Mouse (Mus musculus) gonadal fat pad, adult 2 months (tissue): ENCODE measurements around the gene Dnaic1. TPM values are rescaled to one million over a fixed set of nuclear protein-coding genes. Genes with fewer than 3 reads are reported as not detected.

Source experiments
- DNase-seq: peaks from one replicate; pipeline ENCODE4 v3.0.0-alpha.2; 2012; ENCODE audit warnings: low read depth
- polyA plus RNA-seq: library from polyadenylated mRNA; depleted of rRNA; stranded (reverse); fragments of >200 nt; gene quantifications from 2 replicates; pipeline ENCODE4 v1.2.3, GENCODE M21; 2012

Dnaic1 gene
- polyA plus RNA-seq, 1 experiment: 1.5 TPM

- no peak for DNase-seq
Measured at GRCm38 (mm10) chr4:41571490-41571889, 1.9 kb downstream of the Dnaic1 start.

- DNase-seq: no peak
Measured at GRCm38 (mm10) chr4:41573492-41573891, 3.9 kb downstream of the Dnaic1 start.

- DNase-seq: no peak
Measured at GRCm38 (mm10) chr4:41575914-41576313, 6.3 kb downstream of the Dnaic1 start.

GRCm38 (mm10) chr4:41583353-41583752 is 13.8 kb downstream of the Dnaic1 start:
- no peak for DNase-seq

DNA sequence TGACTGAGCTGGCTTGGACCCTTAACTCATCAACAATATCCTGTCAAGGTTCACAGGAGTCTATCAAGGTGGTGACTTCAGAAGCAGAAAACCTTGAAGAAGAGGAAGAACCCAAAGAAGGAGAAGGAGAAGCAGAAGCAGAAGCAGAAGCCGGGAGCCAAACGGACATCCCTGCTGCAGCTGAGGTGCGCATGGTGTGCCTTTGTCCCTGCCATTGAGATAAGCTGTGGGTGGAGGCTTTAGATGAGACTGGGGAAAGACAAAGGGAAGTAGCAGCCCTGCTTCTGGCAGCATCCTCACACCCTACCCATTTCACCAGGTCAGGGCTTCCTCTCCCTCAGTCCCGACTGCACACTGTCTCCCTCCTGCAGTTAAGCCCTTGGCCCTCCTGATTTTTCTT is 33.2 kb downstream of the Dnaic1 start:
- no peak for DNase-seq

DNA sequence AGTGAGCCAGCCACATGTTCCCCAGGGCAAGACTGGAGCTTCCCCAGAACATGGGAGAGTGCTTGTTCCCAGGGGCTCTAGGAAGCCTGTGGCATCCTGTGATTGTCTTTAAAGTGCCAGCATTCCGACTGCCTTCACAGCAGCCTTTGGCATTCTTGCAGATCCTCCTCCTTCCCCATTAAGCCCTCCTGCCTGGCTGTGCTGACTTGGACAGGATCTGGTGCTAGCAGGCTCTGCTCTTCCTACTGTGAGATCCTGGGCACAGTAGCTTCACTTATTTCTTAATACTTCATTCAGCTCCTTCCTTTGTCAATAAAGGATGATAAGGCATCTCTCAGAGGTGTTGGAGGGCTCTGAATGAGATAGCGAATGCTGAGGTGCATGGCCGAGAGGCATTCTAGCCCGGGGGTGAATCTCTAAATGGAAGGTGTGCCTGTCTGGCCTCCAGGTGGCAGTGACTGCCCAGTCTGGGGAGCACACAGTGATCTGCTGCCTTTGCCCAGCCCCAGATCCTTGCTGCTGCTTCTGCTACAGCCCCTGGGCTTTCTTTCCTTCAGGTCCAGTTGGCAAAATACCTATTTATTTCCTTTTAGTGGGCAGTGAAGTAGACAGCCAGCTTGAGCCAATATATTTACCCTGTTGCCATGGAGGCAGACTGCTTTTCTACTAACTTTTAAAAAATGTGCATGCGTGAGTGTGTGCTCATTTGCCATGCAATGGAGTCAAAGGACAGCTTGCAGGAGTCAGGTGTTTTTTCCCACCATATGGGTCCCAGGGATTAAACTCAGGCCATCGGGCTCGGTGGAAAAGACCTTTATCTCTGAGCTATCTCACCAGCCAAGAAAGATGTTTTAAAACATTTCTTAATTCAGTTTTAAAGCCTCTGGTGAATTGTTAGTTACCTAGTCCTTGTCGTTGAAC is 35.2 kb downstream of the Dnaic1 start:
- no peak for DNase-seq

- DNase-seq: no peak
Measured at GRCm38 (mm10) chr4:41606784-41607183, 37.2 kb downstream of the Dnaic1 start.

DNA sequence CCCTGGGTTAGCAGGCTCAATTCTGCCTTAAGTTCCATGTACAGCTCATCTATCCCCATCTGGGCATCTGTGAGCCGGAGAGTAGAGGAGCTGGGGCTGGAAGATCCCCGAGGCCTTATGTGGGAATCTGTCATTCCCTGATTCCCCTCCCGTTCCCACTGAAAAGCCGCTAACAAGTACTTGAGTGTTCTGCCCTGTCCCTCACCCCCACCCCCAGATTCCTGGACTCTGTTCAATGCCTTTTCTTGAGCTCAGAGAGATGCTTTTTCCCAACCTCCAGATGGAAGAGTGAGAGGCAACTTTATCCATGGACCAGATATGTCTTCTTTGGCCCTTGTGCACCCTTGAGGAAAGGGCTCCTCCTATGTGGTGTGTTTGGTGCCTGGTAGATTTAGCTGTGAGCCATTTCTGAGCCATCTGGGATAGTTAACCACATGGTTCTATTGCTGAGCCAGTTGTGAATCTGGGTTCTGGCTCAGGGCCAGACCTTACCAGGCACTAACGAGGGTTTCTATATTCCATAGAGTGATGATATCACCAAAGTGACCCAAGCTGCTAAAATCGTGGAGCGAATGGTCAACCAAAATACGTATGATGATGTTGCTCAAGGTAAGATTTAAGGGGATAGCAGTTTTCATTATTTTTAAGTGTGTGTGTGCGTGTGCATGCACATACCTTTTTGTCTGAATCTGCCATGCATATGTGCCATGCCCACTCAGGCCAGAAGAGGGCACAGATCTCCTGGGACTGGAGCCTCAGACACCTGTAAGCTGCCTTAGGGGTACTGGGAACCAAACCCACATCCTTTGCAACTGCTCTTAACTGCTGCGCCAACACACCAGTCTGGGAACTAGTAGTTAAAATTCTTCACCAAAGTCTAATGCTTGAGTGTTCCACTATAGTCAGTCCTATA is 40.4 kb downstream of the Dnaic1 start:
- DNase-seq: no peak

GRCm38 (mm10) chr4:41610594-41610980 is 41.0 kb downstream of the Dnaic1 start:
- no peak for DNase-seq

DNA sequence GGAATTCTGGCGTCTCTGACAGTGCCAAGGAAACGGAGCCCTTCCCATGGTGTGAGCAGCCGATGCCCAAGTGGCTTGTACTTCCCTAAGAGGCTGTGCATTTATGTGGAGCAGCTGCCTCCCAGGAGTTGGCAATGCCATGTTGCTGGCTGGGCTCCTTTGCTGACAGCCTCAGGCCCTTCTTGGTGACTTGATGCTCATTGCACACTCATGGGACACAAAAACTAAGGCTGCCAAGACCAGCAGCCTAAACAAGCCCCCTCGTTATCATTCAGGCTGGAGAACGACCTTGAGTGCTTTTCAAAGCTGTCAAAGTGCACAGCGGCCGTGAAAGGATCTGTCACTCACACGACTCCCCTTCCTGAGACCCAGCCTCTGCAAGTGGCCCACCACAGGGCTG is 42.6 kb downstream of the Dnaic1 start:
- DNase-seq: no peak

- no peak for DNase-seq
Measured at GRCm38 (mm10) chr4:41614156-41614555, 44.6 kb downstream of the Dnaic1 start.

GRCm38 (mm10) chr4:41615661-41616599 is 46.4 kb downstream of the Dnaic1 start:
- DNase-seq: no peak

DNA sequence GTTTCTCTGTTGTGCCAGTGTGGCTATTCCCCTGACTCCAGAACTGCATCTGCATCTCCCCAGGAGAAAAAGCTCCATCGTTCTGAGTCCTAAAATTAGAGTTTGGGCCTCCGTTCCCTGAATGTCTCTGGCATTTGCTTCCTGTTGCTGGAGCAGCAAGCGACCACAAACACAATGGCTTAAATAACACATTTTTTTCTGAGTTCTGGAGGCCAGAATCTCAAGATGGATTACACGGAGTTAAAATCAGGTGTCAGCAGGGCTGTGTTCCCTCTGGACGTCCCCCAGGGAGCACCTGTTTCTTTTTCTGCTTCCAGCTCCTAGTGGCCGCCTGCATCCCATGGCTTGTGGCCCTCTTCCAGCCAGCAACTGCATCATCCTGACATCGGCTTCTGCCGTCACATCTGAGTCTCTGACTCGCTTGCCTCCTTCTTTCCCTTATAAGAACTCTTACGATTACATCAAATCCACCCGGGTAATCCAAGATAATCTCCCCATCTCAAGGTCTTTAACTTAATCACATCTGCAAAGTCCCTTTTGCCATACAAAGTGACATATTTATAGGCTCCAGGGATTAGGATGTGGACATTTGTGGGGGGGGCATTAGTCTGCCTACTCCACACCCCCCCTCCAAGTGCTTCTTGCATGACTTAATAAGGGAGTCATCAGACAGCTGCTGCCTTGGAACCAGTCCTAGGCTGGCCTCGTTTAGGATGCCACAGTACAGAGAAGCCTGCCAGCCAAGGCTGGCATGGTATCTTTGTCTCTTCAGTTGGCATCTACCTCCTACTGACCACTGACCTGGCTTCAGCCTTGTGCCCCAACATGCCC is 49.6 kb downstream of the Dnaic1 start:
- no peak for DNase-seq

DNA sequence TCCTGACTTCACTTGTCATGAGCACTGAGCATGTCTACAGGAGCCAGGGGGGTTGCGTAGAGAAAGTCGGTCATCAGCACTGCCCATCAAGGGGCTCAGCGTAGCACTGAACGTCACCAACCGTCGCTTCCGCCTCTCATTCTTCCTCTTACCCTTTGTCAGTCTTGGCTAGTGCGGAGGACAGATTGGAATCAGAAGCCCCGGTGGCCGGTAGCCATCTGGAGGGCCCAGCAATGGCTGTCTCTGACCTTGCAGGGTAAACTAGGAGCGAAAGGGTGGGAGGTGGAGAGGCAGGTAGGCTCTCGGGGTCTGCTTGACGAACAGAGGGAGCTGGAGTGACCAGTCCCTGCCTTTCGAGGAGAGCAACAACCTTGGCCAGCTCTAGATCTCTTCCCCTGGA is 52.5 kb downstream of the Dnaic1 start:
- DNase-seq: no peak

DNA sequence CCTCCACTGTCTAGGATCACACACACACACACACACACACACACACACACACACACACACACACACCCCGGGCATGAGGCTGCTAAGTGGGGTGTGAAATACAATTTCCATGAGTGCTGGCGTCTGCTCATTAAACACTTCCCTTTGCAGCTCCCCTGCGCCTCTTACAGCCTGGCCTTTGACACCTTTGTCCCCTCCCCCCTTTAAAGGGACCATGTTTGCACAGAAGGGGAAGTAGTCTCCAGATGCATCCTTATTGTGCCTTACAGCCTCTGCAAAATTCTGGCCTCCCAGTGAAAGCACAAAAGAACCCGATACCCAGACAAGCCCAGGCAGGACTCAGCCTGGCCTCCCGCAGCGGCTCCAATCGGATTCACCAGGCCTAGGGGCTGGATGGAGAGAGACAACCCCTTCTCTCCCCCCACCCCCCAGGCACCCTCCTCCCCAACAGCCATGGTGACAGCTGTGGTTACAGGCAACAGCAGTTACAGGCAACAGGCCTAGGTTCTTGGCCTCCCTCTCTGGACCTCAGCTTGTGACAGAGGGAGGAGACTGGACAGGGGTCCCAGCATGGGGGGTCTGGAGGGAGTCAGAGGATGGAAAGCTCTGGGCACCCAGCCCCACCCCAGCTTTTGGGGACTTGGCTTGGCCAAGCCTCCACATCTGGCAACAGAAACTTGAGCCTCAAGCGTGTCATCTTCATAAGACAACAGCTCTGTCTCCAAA is 58.8 kb downstream of the Dnaic1 start:
- no peak for DNase-seq

DNA sequence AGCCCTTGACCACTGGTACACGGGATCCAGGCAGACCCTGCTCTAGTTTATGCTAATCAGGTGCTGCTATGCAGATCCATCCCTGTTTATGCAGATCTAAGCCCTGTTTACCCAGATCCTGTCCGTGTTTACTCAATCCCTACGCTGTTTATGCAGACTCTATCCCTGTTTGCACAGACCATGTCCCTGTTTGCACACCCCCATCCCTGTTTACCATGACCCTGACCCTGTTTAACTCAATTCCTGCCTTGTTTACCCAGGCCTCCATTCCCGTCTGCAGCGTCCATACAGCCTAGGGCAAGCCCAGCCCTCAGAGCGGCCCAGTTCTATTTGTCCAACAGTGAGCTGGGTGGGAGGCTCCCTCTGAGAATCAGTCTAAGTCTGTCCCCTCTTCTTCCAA is 60.6 kb downstream of the Dnaic1 start:
- DNase-seq: no peak

- no peak for DNase-seq
Measured at GRCm38 (mm10) chr4:41631390-41631789, 61.8 kb downstream of the Dnaic1 start.

- no peak for DNase-seq
Measured at GRCm38 (mm10) chr4:41633001-41633400, 63.4 kb downstream of the Dnaic1 start.

DNA sequence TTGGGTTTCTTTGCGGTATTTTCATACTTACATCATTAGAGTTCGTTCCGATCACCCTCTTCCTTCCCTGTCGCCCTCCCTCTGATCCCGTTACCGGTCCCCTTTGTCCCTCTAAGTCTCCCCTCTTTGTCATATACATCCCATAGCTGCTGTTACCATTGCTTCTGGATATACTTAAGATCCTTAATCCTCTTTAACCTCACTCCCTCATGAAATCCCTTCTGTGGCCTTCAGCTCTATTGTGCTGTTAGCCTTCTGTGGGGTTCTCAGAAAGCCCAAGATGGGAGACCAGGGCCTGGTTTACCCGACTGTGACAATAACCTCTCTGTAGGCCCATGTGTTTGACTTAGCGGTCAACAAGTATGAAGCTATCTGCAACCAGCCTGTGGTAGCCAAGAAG is 65.1 kb downstream of the Dnaic1 start:
- no peak for DNase-seq

GRCm38 (mm10) chr4:41635224-41635623 is 65.6 kb downstream of the Dnaic1 start:
- no peak for DNase-seq
